Mouse (Mus musculus): ENCODE data around the gene Pde4c.

- no peak for TF ChIP-seq TCF12 (IDR thresholded peaks at IDR 0.05; ENCODE audit: insufficient read depth, poor library complexity, severe bottlenecking)
- no peak for TF ChIP-seq USF1 (IDR thresholded peaks at IDR 0.05; ENCODE audit: low read depth)
- no peak for TF ChIP-seq POLR2A (IDR thresholded peaks at IDR 0.05; ENCODE audit: insufficient read length, low read depth)
- no peak for TF ChIP-seq MAX (IDR thresholded peaks at IDR 0.05; ENCODE audit: low read depth)
- TF ChIP-seq REST (IDR thresholded peaks at IDR 0.05; ENCODE audit: insufficient read depth, insufficient read length): no peak
- TF ChIP-seq POLR2AphosphoS2 (IDR thresholded peaks at IDR 0.05; ENCODE audit: insufficient read length, low read depth): no peak
- no peak for TF ChIP-seq MYOG (IDR thresholded peaks at IDR 0.05; ENCODE audit: control insufficient read depth in 1 of 3, insufficient read depth in 1 of 3, insufficient read length in 2 of 3, low read depth in 2 of 3)
- TF ChIP-seq CEBPB (IDR thresholded peaks at IDR 0.05; ENCODE audit: insufficient read depth, poor library complexity, severe bottlenecking): no peak
- no peak for TF ChIP-seq E2F4 (IDR thresholded peaks at IDR 0.05; ENCODE audit: insufficient read depth)
- TF ChIP-seq TCF3 (IDR thresholded peaks at IDR 0.05; ENCODE audit: insufficient read length, low read depth): no peak
Observed at GRCm38 (mm10) chr8:70749097-70749674, 25.7 kb downstream of the Pde4c start.

Data from myocyte (in vitro differentiated cells).